Mouse (Mus musculus) forebrain, postnatal 0 days (tissue): ENCODE results near the gene Dctn3. TPM values are rescaled to one million over a fixed set of nuclear protein-coding genes. Genes with fewer than 3 reads are reported as not detected.

Experiments
- ATAC-seq: fragments of 200-750 bp; cut with Nextera tagmentation; 2 replicates; pipeline ENCODE4 v1.8.0; 2017; ENCODE audit warnings: mild to moderate bottlenecking, moderate library complexity
- DNase-seq: peaks from one replicate; pipeline ENCODE4 v3.0.0-alpha.2; 2015
- H3K27ac ChIP-seq: fragments of 300-500 bp; sonication (generic); 2 replicates; pipeline ENCODE4 v1.5.1; 2014; ENCODE audit warnings: low read depth, mild to moderate bottlenecking, antibody characterized with exemption, low read length, moderate library complexity, mixed read lengths
- H3K27me3 ChIP-seq: fragments of 300-500 bp; sonication (generic); 2 replicates; pipeline ENCODE4 v1.6.1; 2014; ENCODE audit warnings: mild to moderate bottlenecking, low read length, mixed read lengths; ENCODE audit not compliant: insufficient read depth
- H3K36me3 ChIP-seq: fragments of 300-500 bp; sonication (generic); 2 replicates; pipeline ENCODE4 v1.6.1; 2014; ENCODE audit warnings: mild to moderate bottlenecking, moderate library complexity; ENCODE audit not compliant: insufficient read depth
- H3K4me1 ChIP-seq: fragments of 300-500 bp; sonication (generic); 2 replicates; pipeline ENCODE4 v1.6.1; 2014; ENCODE audit warnings: antibody characterized with exemption; ENCODE audit not compliant: insufficient read depth
- H3K4me2 ChIP-seq: fragments of 300-500 bp; sonication (generic); 2 replicates; pipeline ENCODE4 v1.6.1; 2014; ENCODE audit warnings: low read depth, mild to moderate bottlenecking, moderate library complexity
- H3K4me3 ChIP-seq: fragments of 300-500 bp; sonication (generic); 2 replicates; pipeline ENCODE4 v1.5.1; 2014; ENCODE audit warnings: low read depth, low read length, mixed read lengths
- H3K9ac ChIP-seq: fragments of 300-500 bp; sonication (generic); 2 replicates; pipeline ENCODE4 v1.6.1; 2014; ENCODE audit warnings: mild to moderate bottlenecking
- H3K9me3 ChIP-seq: fragments of 300-500 bp; sonication (generic); 2 replicates; pipeline ENCODE4 v1.6.1; 2016; ENCODE audit warnings: low read length
- CTCF ChIP-seq: sonication (generic); IDR thresholded peaks from 2 replicates; pipeline ENCODE4 v1.5.1; 2016; ENCODE audit warnings: antibody characterized with exemption, control low read depth, low read depth
- WGBS: fragments of 180-500 bp; shearing (Covaris S2); extraction: QIAGEN DNeasy Blood & Tissue Kit; methylation state at CpG from one replicate; pipeline ENCODE4 v1.1.7; 2014; 5-methylcytosine and 5-hydroxymethylcytosine counted together
- polyA plus RNA-seq: library from polyadenylated mRNA; unstranded; fragments of >200 nt; fragmentation: Nextera tagmentation; extraction: Ambion mirVana; gene quantifications from 2 replicates; pipeline ENCODE4 v1.2.1, GENCODE M21; 2015
- total RNA-seq: library from RNA; depleted of rRNA; stranded (reverse); fragments of >200 nt; gene quantifications from 2 replicates; pipeline ENCODE4 v1.2.3, GENCODE M21; 2014; rRNA removed

Dctn3 gene
- total and polyA plus RNA-seq, 2 experiments from 2014 or later, result 184 to 378 TPM

- WGBS, result 16% methylated on average over 6 of the region's 8 CpGs
- DNase-seq (no peak), ATAC-seq (no peak)
- H3K4me2 ChIP-seq, result no peak overlapping the region
- no peak overlapping the region for H3K9ac ChIP-seq
- H3K4me3 ChIP-seq, result no peak overlapping the region
- peaks cover 6% of the 10 kb centered on the region; the same call in 1 of the 2 replicates for H3K36me3 ChIP-seq
- no peaks in the 10 kb centered on the region for H3K27me3 ChIP-seq
- H3K4me1 ChIP-seq, result no peaks in the 10 kb centered on the region
- no peaks in the 10 kb centered on the region for H3K9me3 ChIP-seq
- no peak overlapping the region for H3K27ac ChIP-seq
- no peak for TF ChIP-seq CTCF
These were observed 57.8 kb downstream of the Dctn3 start for GRCm38 (mm10) chr4:41665009-41665675.

Other genes starting within 250 kb of the Dctn3 start
- 14.7 and 16.0 TPM in 2 replicates for gene AI464131, start 220.1 kb downstream of the Dctn3 start, total RNA-seq
- 4.7 and 8.2 TPM in 2 replicates for gene AI464131, start 220.1 kb downstream of the Dctn3 start, polyA plus RNA-seq
- gene 1110017D15Rik, start 205.8 kb downstream of the Dctn3 start, total RNA-seq, result 11.8 and 15.6 TPM in 2 replicates
- 21.1 and 21.7 TPM in 2 replicates for gene 1110017D15Rik, start 205.8 kb downstream of the Dctn3 start, polyA plus RNA-seq
- gene Fam219a, start 153.6 kb downstream of the Dctn3 start, total RNA-seq, result 76.6 and 95.8 TPM in 2 replicates
- 13.8 and 18.6 TPM in 2 replicates for gene Fam219a, start 153.6 kb downstream of the Dctn3 start, polyA plus RNA-seq
- gene Dnaic1, start 153.4 kb downstream of the Dctn3 start, total RNA-seq, result 2.2 and 4.9 TPM in 2 replicates
- 2.7 and 2.8 TPM in 2 replicates for gene Dnaic1, start 153.4 kb downstream of the Dctn3 start, polyA plus RNA-seq
- 106 and 130 TPM in 2 replicates for gene Enho, start 82.8 kb downstream of the Dctn3 start, total RNA-seq
- gene Enho, start 82.8 kb downstream of the Dctn3 start, polyA plus RNA-seq, result 117 and 122 TPM in 2 replicates
- gene Cntfr, start 26.1 kb downstream of the Dctn3 start, total RNA-seq, result 24.7 and 25.9 TPM in 2 replicates
- 13.6 and 14.2 TPM in 2 replicates for gene Cntfr, start 26.1 kb downstream of the Dctn3 start, polyA plus RNA-seq
- 16.8 and 17.2 TPM in 2 replicates for gene Il11ra1, start 23.2 kb downstream of the Dctn3 start, total RNA-seq
- gene Il11ra1, start 23.2 kb downstream of the Dctn3 start, polyA plus RNA-seq, result 29.1 and 31.2 TPM in 2 replicates
- gene Rpp25l, start 9.6 kb downstream of the Dctn3 start, total RNA-seq, result 36.3 and 44.4 TPM in 2 replicates
- 43.0 and 52.0 TPM in 2 replicates for gene Rpp25l, start 9.6 kb downstream of the Dctn3 start, polyA plus RNA-seq
- not detected in 2 replicates for gene Arid3c, start 8.0 kb upstream of the Dctn3 start, total RNA-seq
- 0.14 and 0.15 TPM in 2 replicates for gene Arid3c, start 8.0 kb upstream of the Dctn3 start, polyA plus RNA-seq
- gene Galt, start 32.1 kb upstream of the Dctn3 start, total RNA-seq, result 42.4 and 43.1 TPM in 2 replicates
- 43.4 and 47.3 TPM in 2 replicates for gene Galt, start 32.1 kb upstream of the Dctn3 start, polyA plus RNA-seq
- gene Sigmar1, start 33.0 kb upstream of the Dctn3 start, total RNA-seq, result 28.4 and 29.8 TPM in 2 replicates
- gene Sigmar1, start 33.0 kb upstream of the Dctn3 start, polyA plus RNA-seq, result 32.0 and 39.7 TPM in 2 replicates
- 204 and 225 TPM in 2 replicates for gene Ccl27a, start 51.1 kb upstream of the Dctn3 start, total RNA-seq
- 289 and 323 TPM in 2 replicates for gene Ccl27a, start 51.1 kb upstream of the Dctn3 start, polyA plus RNA-seq
- gene Gm21541, start 180.4 kb upstream of the Dctn3 start, total RNA-seq, result not detected in 2 replicates
- gene Gm21541, start 180.4 kb upstream of the Dctn3 start, polyA plus RNA-seq, result not detected in 2 replicates
- 14.5 and 16.8 TPM in 2 replicates for gene Gm20878, start 218.4 kb upstream of the Dctn3 start, total RNA-seq
- 6.7 and 10.5 TPM in 2 replicates for gene Gm20878, start 218.4 kb upstream of the Dctn3 start, polyA plus RNA-seq
- gene Fam205a4, start 242.9 kb upstream of the Dctn3 start, total RNA-seq, result 0.62 and 1.7 TPM in 2 replicates
- 1.1 and 1.3 TPM in 2 replicates for gene Fam205a4, start 242.9 kb upstream of the Dctn3 start, polyA plus RNA-seq